Mouse (Mus musculus): Measurements from ENCODE around the gene F11r.
"Not testable (repeated sequence)": the region's sequence is repeated elsewhere in the genome, so short reads cannot be mapped to it uniquely, and the experiment has no call there.

The F11r gene

DNA sequence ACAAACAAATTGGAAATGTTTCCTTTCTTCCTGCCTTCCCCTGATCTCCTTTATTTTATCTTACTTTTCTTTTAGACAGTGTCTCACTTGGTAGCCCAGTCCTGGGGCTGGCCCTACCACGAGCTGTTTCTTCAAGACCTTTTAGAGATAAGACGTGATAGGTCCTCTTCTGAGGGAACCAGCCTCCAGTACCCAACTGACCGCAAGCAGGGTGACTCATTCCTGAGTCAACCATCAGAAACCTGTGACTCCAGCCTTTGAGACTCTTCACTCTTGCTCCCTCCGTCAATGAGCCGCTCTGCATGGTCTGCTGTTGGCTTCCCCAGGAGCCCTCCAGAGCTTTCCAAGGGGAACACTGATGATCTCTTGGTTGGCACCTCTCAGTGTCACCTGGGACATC, 33.6 kb downstream of the F11r start:
- DNase-seq (ENCODE audit: low read depth): no peak

GRCm38 (mm10) chr1:171471452-171471851, 34.1 kb downstream of the F11r start:
- DNase-seq (ENCODE audit: low read depth): no peak

GRCm38 (mm10) chr1:171471941-171472340, 34.6 kb downstream of the F11r start:
- not testable (repeated sequence) for DNase-seq (ENCODE audit: low read depth)

- DNase-seq (ENCODE audit: low read depth): no peak
Observed at GRCm38 (mm10) chr1:171473506-171473905, 36.2 kb downstream of the F11r start.

GRCm38 (mm10) chr1:171473920-171474640, 36.7 kb downstream of the F11r start:
- DNase-seq (ENCODE audit: low read depth): no peak

- DNase-seq (ENCODE audit: low read depth): no peak
Observed at GRCm38 (mm10) chr1:171477123-171477522, 39.8 kb downstream of the F11r start.

- no peak for DNase-seq (ENCODE audit: low read depth)
Observed at GRCm38 (mm10) chr1:171477758-171478545, 40.6 kb downstream of the F11r start.

- no peak for DNase-seq (ENCODE audit: low read depth)
Observed at GRCm38 (mm10) chr1:171478968-171479367, 41.6 kb downstream of the F11r start.

DNA sequence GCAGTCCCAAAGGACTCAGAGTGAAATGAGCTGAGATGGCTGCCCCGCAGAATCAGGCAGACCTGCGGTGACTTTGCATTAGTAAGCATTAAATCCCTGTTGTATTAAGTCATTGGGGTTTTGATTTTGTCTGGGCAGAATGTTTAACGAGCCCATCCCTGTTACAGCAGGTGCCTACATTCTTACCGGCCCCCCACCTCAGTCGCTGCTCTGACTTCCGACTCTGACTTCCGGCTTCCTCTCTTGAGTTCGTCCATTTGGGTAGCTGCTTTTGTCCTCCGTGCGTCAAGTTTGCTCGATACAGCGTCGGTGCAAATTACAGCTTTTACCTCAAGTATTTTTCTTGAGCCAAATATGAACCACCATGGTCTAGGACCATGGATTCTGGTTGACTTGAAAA, 56.9 kb downstream of the F11r start:
- no peak for DNase-seq (ENCODE audit: low read depth)

DNA sequence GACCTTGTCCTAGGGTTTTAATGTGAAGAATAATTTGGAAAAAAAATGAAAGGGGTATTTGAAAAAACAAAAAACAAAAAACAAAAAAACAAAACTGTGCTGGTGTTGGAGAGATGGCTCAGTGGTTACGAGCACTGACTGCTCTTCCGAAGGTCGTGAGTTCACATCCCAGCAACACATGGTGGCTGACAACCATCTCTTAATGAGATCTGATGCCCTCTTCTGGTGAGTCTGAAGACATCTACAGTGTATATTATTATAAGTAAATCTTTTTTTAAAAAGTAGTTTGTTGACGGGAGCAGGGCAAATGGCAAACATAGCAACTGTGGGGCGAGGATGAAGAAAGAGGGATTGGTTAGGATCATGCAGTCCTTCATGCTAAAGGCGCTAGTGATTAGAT, 58.0 kb downstream of the F11r start:
- DNase-seq (ENCODE audit: low read depth): no peak

GRCm38 (mm10) chr1:171499856-171500255, 62.5 kb downstream of the F11r start:
- no peak for DNase-seq (ENCODE audit: low read depth)

GRCm38 (mm10) chr1:171501016-171501610, 63.8 kb downstream of the F11r start:
- DNase-seq (ENCODE audit: low read depth): no peak

GRCm38 (mm10) chr1:171501636-171502080, 64.3 kb downstream of the F11r start:
- DNase-seq (ENCODE audit: low read depth): no peak

- peak; percentile 89 for DNase-seq (ENCODE audit: low read depth)
Observed at GRCm38 (mm10) chr1:171502388-171503249, 65.3 kb downstream of the F11r start.

DNA sequence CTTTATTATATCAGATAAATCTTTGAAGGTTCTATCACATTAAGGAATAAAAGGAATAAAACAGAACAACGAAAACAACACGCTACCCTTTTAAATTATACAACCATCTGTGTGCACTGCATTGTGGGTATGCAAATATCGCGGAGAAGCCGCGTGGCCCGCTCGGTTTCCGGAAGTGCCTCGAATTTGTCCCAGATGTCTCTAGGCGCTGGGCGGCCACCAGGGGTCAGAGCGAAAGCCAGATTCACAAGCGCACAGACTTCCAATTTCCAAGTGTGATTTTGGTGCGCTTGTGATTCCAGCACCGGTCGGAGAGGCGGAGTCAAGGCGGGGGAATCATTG, 65.9 kb downstream of the F11r start, which contains the start of gene Alyref2:
TSS of gene Alyref2 (plus strand) at position 229 of the 342 bp plus-strand sequence.
- peak; percentile 94 for DNase-seq (ENCODE audit: low read depth)

DNA sequence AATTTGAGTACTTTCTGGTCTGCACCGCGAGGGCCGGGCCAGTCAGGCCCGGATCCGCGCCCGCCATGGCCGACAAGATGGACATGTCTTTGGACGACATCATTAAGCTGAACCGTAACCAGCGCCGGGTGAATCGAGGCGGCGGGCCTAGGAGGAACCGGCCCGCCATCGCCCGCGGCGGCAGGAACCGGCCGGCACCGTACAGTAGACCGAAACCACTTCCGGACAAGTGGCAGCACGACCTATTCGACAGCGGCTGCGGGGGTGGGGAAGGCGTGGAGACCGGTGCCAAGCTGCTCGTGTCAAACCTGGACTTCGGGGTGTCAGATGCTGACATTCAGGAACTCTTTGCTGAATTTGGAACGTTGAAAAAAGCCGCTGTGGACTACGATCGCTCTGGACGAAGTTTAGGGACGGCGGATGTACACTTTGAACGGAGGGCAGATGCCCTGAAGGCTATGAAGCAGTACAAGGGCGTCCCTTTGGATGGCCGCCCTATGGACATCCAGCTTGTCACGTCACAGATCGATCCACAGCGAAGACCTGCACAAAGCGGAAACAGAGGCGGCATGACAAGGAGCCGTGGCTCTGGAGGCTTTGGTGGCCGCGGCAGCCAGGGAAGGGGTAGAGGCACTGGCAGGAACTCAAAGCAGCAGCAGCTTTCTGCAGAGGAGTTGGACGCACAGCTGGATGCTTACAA, 66.4 kb downstream of the F11r start:
- DNase-seq (ENCODE audit: low read depth): peak; percentile 59

DNA sequence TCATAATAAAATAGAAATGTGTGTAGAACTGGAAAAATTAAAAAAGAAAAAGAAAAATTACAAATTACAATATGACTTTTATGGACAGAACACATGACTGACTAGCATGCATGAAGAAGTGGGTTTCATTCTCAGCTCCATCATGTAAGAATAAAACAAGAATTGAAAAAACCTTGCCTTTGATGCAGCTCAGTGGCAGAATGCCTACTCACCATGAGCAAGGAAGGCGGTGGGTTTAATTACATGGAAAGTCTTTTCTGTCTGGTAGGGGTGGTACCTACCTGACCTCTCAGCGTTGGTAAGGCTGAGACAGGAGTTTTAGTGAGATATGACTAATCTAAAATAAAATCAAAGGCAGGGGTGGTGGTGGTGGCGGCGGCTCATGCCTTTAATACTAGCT, 67.3 kb downstream of the F11r start:
- no peak for DNase-seq (ENCODE audit: low read depth)

- no peak for DNase-seq (ENCODE audit: low read depth)
Observed at GRCm38 (mm10) chr1:171513234-171513633, 75.9 kb downstream of the F11r start.

- DNase-seq (ENCODE audit: low read depth): no peak
Observed at GRCm38 (mm10) chr1:171513760-171514159, 76.4 kb downstream of the F11r start.

Data from c-Kit-positive CD71-negative TER-119-negative erythroid progenitor cells, embryonic 14.5 days (primary cell).